Mouse (Mus musculus) hindbrain, embryonic 11.5 days (tissue): ENCODE results near the gene Sart1. TPM values are rescaled to one million over a fixed set of nuclear protein-coding genes. Genes with fewer than 3 reads are reported as not detected.
A peak's percentile ranks its signal among the peaks of the same experiment; 100 is the strongest.
"Not testable (repeated sequence)": the region's sequence is repeated elsewhere in the genome, so short reads cannot be mapped to it uniquely, and the experiment has no call there.

Source experiments
- ATAC-seq: fragments of 200-750 bp; cut with Nextera tagmentation; 2 replicates; pipeline ENCODE4 v1.8.0; 2017; ENCODE audit warnings: mild to moderate bottlenecking, moderate TSS enrichment, moderate library complexity; ENCODE audit not compliant: low FRiP score
- DNase-seq: peaks from one replicate; pipeline ENCODE4 v3.0.0-alpha.2; 2015; ENCODE audit warnings: low spot score
- H3K27ac ChIP-seq: fragments of 300-500 bp; sonication (generic); 2 replicates; pipeline ENCODE4 v1.5.1; 2014; ENCODE audit warnings: mild to moderate bottlenecking, low read depth, low read length
- H3K27me3 ChIP-seq: fragments of 300-500 bp; sonication (generic); 2 replicates; pipeline ENCODE4 v1.6.1; 2014; ENCODE audit warnings: mild to moderate bottlenecking, low read length, moderate library complexity, mixed read lengths; ENCODE audit not compliant: control insufficient read depth, insufficient read depth
- H3K36me3 ChIP-seq: fragments of 300-500 bp; sonication (generic); 2 replicates; pipeline ENCODE4 v1.6.1; 2014; ENCODE audit warnings: mild to moderate bottlenecking, low read length, moderate library complexity, mixed read lengths; ENCODE audit not compliant: control insufficient read depth, insufficient read depth
- H3K4me1 ChIP-seq: fragments of 300-500 bp; sonication (generic); replicated peaks from 2 replicates; pipeline ENCODE4 v1.6.1; 2014; ENCODE audit warnings: low read length, mixed read lengths; ENCODE audit not compliant: control insufficient read depth, insufficient read depth
- H3K4me2 ChIP-seq: fragments of 300-500 bp; sonication (generic); replicated peaks from 2 replicates; pipeline ENCODE4 v1.6.1; 2014; ENCODE audit warnings: mild to moderate bottlenecking, low read depth, low read length
- H3K4me3 ChIP-seq: fragments of 300-500 bp; sonication (generic); 2 replicates; pipeline ENCODE4 v1.5.1; 2014; ENCODE audit warnings: low read depth, low read length
- H3K9ac ChIP-seq: fragments of 300-500 bp; sonication (generic); 2 replicates; pipeline ENCODE4 v1.6.1; 2014; ENCODE audit warnings: low read depth, low read length
- H3K9me3 ChIP-seq: fragments of 300-500 bp; sonication (generic); 2 replicates; pipeline ENCODE4 v1.6.1; 2016; ENCODE audit warnings: low read length; ENCODE audit not compliant: control insufficient read depth
- WGBS: fragments of 180-500 bp; shearing (Covaris S2); extraction: QIAGEN DNeasy Blood & Tissue Kit; methylation state at CpG from one replicate; pipeline ENCODE4 v1.1.7; 2014; 5-methylcytosine and 5-hydroxymethylcytosine counted together
- polyA plus RNA-seq: library from polyadenylated mRNA; unstranded; fragments of >200 nt; fragmentation: Nextera tagmentation; extraction: Ambion mirVana; gene quantifications from 2 replicates; pipeline ENCODE4 v1.2.1, GENCODE M21; 2014

Gene Sart1
- polyA plus RNA-seq, 1 experiment from 2014 or later: 75.2 TPM

DNA sequence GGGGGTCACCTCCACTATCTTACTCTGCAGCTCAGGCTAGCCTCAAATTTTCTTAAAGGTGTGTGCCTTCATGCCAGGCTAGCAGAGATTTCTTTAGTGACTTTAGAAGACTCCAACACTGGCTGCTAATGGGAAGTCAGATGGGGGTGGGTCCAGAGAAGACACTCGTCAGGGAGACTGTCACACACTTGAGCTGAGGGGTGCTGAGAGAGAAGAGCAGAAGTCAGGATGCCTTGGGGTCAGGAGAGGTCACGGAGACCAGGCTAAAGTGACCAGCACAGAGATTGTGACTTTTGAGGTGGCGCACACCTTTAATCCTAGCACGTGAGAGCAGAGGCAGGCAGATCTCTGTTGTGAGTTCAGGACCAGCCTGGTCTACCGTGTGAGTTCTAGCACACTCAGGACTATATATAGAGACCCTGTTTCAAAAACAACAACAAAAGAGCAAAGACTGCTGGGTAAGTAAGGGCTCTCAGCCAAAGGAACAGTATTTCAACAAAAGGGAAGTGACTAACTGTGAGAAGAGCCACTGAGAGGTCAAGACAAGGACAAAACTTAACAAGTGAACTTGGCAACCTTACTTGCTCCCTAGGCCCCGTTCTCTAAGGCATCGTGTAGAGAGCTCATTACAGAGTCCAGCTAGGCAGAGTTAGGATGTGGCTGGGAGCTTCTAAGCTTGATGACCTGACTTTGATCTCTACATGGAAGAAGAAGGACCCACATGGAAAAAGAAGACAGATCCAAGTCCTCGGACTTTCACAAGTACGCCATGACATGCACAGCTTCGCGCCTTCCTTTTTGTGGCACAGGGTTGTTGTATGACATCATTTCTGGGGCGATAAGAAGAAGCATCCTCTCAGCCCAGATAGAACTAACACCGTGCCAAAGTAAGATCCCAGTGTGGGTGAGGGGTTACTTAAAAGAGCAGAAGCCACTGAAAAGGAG, 19.8 kb upstream of the Sart1 start:
- Histone ChIP-seq H3K9me3 (no peaks in the 10 kb centered on the region), H3K27ac (no peak overlapping the region), H3K9ac (no peak overlapping the region), H3K36me3 (no peaks in the 10 kb centered on the region), H3K4me3 (no peak overlapping the region), H3K4me1 (0 out of 2 replicates have a peak, but pooled peaks cover 3% of the 10 kb centered on the region), H3K27me3 (no peaks in the 10 kb centered on the region), H3K4me2 (no peak overlapping the region; the same call in 1 of the 2 replicates)
- no peak for ATAC-seq
- DNase-seq: no peak
- WGBS: 90% methylated on average over 13 of the region's 13 CpGs

DNA sequence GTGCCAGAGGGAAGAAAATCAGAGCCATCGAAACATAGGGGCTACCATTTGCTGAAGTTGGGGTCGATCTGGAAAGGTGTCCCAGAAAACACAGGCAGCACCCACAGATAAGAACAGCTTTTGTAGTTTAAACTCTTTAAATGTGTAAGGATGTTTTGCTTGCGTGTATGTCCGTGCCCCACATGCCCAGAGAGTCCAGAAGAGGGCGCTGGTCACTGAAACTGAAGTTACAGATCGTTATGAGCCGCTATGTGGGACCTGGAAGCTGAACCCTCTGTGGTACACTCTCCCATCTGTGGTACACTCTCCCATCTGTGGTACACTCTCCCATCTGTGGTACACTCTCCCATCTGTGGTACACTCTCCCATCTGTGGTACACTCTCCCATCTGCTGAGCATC, 18.6 kb upstream of the Sart1 start:
- H3K27ac ChIP-seq: peak overlapping the region; percentile 55
- DNase-seq: peak; percentile 72
- H3K4me3 ChIP-seq: peak overlapping the region; percentile 38
- WGBS: 12% methylated on average over 7 of the region's 7 CpGs
- H3K9me3 ChIP-seq: no peaks in the 10 kb centered on the region
- H3K4me2 ChIP-seq: peak overlapping the region; percentile 47
- 0 out of 2 replicates have a peak, but pooled peaks cover 3% of the 10 kb centered on the region for H3K4me1 ChIP-seq
- peak overlapping the region; percentile 44 for H3K9ac ChIP-seq
- H3K36me3 ChIP-seq: no peaks in the 10 kb centered on the region
- no peaks in the 10 kb centered on the region for H3K27me3 ChIP-seq
- ATAC-seq: peak; percentile 45

DNA sequence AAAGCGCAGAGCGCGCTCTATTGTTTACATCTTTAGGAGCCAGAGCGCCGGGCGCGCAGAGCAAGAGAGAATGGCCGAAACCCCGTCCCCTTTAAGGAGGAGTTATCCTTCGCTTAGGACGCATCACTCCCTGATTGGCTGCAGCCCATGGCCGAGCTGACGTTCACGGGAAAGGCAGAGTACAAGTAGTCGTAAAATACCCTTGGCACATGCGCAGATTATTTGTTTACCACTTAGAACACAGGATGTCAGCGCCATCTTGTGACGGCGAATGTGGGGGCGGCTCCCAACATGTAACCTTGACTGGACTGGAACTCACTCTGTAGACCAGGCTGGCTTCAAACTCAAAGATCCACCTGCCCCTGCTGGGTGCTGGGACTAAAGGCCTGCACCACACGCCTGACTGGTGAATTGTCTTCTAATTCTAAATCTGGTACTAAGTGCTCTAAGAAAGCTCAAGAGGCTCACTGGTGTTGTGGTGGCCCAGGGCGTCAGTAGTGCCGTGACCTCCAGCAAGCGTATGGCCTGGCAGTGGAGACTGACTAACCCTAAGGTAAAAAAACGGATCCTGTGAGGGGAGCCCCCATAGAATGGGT, 18.1 kb upstream of the Sart1 start:
- Histone ChIP-seq H3K27ac (peak overlapping the region; percentile 55), H3K9ac (peak overlapping the region; percentile 44), H3K4me3 (peak overlapping the region; percentile 38), H3K4me2 (peak overlapping the region; percentile 47)
- not testable (repeated sequence) for H3K27me3 ChIP-seq, H3K9me3 ChIP-seq, H3K4me1 ChIP-seq, H3K36me3 ChIP-seq
- DNase-seq (peak; percentile 64), ATAC-seq (peak; percentile 86)
- WGBS: 8% methylated on average over 21 of the region's 25 CpGs

DNA sequence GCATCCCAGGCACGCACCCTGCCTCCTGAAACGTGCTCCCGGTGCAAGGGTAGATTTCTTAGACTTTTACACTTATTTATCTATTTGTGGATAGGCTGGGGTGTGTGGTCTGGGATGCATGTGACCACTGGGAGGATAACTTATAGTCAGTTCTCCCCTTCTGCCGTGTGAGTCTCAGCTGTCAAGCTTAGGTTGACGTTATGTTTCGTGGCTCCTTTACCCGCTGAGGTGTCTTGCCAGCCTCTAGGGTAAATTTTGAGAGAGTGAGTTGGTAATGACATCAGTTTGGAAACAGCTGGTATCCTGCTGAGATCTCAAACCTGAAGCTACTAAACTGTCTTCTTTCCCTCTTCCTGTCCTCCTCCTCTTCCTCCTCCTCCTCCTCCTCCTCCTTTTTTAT, 17.4 kb upstream of the Sart1 start:
- no peaks in the 10 kb centered on the region for H3K36me3 ChIP-seq
- H3K9ac ChIP-seq: peak overlapping the region; percentile 44
- H3K4me2 ChIP-seq: peak overlapping the region; percentile 50
- H3K27ac ChIP-seq: peak overlapping the region; percentile 30; the same call in 1 of the 2 replicates
- H3K4me1 ChIP-seq: 0 out of 2 replicates have a peak, but pooled peaks cover 3% of the 10 kb centered on the region
- no peak for ATAC-seq
- H3K9me3 ChIP-seq: no peaks in the 10 kb centered on the region
- no peaks in the 10 kb centered on the region for H3K27me3 ChIP-seq
- DNase-seq: peak; percentile 23
- H3K4me3 ChIP-seq: peak overlapping the region; percentile 31
- 31% methylated on average over 7 of the region's 7 CpGs for WGBS

DNA sequence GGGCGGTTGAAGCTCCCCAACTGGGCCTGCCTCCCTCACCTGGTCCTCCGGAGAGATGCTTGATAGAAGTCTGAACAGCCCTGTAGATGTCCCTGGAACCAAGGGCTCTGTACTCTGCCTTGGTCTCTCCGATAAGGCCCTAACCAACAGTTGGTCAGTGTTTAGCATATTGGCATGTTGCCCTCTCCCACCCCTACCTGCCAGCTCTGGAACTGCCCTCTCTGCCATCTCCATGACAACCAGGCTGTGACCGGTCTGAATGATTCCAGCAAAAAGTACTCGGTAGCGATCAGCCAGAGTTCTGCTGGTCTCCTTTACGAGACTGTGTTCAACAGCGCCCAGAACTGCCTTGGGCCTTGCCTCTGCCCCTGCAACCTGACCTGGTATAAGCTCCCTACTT, 13.8 kb upstream of the Sart1 start, which contains the start of gene Tsga10ip:
Tsga10ip (minus strand) TSS at position 234 of the 400 bp plus-strand sequence.
- H3K4me3 ChIP-seq: no peak within 1 kb of the TSS
- no peaks in the 10 kb centered on the region for H3K36me3 ChIP-seq
- H3K4me2 ChIP-seq: no peak within 1 kb of the TSS
- 76% methylated on average over 8 of the region's 8 CpGs for WGBS
- no peak for ATAC-seq
- no peak within 1 kb of the TSS for H3K27ac ChIP-seq
- H3K9me3 ChIP-seq: no peaks in the 10 kb centered on the region
- H3K4me1 ChIP-seq: no peaks in the 10 kb centered on the region
- no peak within 1 kb of the TSS for H3K9ac ChIP-seq
- H3K27me3 ChIP-seq: no peaks in the 10 kb centered on the region
- DNase-seq: no peak

DNA sequence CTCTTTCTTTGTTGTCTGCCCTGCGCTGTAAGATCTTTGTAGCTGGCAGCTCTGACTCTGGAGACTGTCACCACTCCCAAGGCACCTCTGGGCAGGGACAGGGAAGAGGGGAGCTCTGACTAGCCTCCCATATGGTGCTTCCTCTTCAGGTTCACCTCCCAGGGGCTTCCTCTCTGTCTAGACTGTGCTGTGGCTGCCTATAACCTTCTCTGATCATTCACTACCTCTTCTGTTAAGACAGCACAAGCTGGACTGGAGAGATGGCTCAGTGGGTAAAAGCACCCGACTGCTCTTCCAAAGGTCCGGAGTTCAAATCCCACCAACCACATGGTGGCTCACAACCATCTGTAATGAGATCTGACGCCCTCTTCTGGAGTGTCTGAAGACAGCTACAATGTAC, 12.6 kb upstream of the Sart1 start:
- not testable (repeated sequence) for H3K27me3 ChIP-seq, H3K36me3 ChIP-seq, DNase-seq, ATAC-seq, H3K4me3 ChIP-seq, H3K4me2 ChIP-seq, H3K9me3 ChIP-seq, H3K9ac ChIP-seq, H3K4me1 ChIP-seq, H3K27ac ChIP-seq
- whole genome bisulfite sequencing: 78% methylated on average over 4 of the region's 4 CpGs

DNA sequence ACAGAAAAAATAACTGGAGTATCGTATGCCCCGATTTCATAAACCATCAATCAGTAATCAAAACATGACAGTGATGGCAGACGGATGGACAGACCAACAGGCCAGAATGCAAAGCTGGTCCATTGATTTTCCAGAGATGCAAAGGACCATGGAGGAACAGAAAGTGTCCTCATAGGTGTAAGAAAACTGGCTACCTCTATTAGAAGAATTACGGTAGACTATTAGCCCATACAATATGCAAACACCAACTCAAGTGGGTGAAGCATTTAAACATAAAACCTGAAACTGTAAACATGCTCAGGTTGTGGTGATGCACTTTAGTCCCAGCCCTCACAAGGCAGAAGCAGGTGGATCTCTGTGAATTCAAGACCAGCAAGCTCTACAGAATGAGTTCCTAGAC, 6.9 kb upstream of the Sart1 start:
- Histone ChIP-seq H3K27me3 (no peaks in the 10 kb centered on the region), H3K9ac (no peak overlapping the region), H3K4me1 (no peaks in the 10 kb centered on the region), H3K36me3 (no peaks in the 10 kb centered on the region), H3K9me3 (no peaks in the 10 kb centered on the region), H3K4me3 (no peak overlapping the region), H3K4me2 (no peak overlapping the region), H3K27ac (no peak overlapping the region)
- 71% methylated on average over 4 of the region's 4 CpGs for WGBS
- ATAC-seq (no peak), DNase-seq (no peak)

DNA sequence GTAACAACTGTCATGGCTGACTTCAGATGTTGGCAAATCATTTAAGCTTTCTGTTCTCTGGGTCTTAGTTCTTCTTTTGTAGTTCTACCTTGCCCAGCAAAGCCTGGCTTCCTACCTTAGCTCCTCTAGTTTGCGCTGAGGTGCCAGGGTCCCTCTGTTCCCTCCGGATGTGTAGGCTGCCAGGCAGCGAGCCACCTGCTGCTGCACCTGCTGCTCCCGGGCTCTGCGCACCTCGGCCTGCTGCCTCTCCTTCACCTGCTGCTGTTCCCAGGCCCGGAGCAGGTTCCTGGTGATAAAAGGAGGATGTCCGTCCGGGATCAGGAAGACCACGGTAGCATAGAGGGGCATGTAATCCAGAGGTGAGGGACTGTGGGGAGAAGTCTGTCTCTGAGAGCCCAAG, 5.7 kb upstream of the Sart1 start:
- WGBS: 60% methylated on average over 10 of the region's 10 CpGs
- no peak for ATAC-seq
- H3K9ac ChIP-seq: no peak overlapping the region

More for the DNA sequence above, 5.7 kb upstream of the Sart1 start:
- Histone ChIP-seq H3K4me2 (no peak overlapping the region), H3K27ac (no peak overlapping the region), H3K27me3 (no peaks in the 10 kb centered on the region), H3K4me3 (no peak overlapping the region; the same call in 1 of the 2 replicates), H3K9me3 (no peaks in the 10 kb centered on the region), H3K4me1 (0 out of 2 replicates have a peak, but pooled peaks cover 2% of the 10 kb centered on the region), H3K36me3 (no peaks in the 10 kb centered on the region)
- no peak for DNase-seq
